Mouse (Mus musculus) hindbrain, embryonic 14.5 days (tissue): ENCODE measurements around the gene Hes1. TPM values are rescaled to one million over a fixed set of nuclear protein-coding genes. Genes with fewer than 3 reads are reported as not detected.
A peak's percentile ranks its signal among the peaks of the same experiment; 100 is the strongest.

Experiments used
- ATAC-seq: fragments of 200-750 bp; cut with Nextera tagmentation; 2 replicates; pipeline ENCODE4 v1.8.0; 2017; ENCODE audit warnings: moderate number of reproducible peaks, mild to moderate bottlenecking, moderate TSS enrichment, moderate library complexity; ENCODE audit not compliant: low FRiP score
- DNase-seq: peaks from one replicate; pipeline ENCODE4 v3.0.0-alpha.2; 2015; ENCODE audit warnings: low spot score
- H3K27ac ChIP-seq: fragments of 300-500 bp; sonication (generic); 2 replicates; pipeline ENCODE4 v1.5.1; 2014; ENCODE audit warnings: mild to moderate bottlenecking, moderate library complexity
- H3K27me3 ChIP-seq: fragments of 300-500 bp; sonication (generic); 2 replicates; pipeline ENCODE4 v1.6.1; 2014; ENCODE audit warnings: mild to moderate bottlenecking, low read length, mixed read lengths; ENCODE audit not compliant: control insufficient read depth, insufficient read depth
- H3K36me3 ChIP-seq: fragments of 300-500 bp; sonication (generic); replicated peaks from 2 replicates; pipeline ENCODE4 v1.6.1; 2014; ENCODE audit not compliant: control insufficient read depth, insufficient read depth
- H3K4me1 ChIP-seq: fragments of 300-500 bp; sonication (generic); replicated peaks from 2 replicates; pipeline ENCODE4 v1.6.1; 2014; ENCODE audit warnings: antibody characterized with exemption, low read length, mixed read lengths; ENCODE audit not compliant: control insufficient read depth, insufficient read depth
- H3K4me2 ChIP-seq: fragments of 300-500 bp; sonication (generic); replicated peaks from 2 replicates; pipeline ENCODE4 v1.6.1; 2014; ENCODE audit warnings: mild to moderate bottlenecking, moderate library complexity
- H3K4me3 ChIP-seq: fragments of 300-500 bp; sonication (generic); replicated peaks from 2 replicates; pipeline ENCODE4 v1.5.1; 2014; ENCODE audit warnings: mild to moderate bottlenecking, low read length
- H3K9ac ChIP-seq: fragments of 300-500 bp; sonication (generic); 2 replicates; pipeline ENCODE4 v1.6.1; 2014
- H3K9me3 ChIP-seq: fragments of 300-500 bp; sonication (generic); 2 replicates; pipeline ENCODE4 v1.6.1; 2016; ENCODE audit warnings: low read length; ENCODE audit not compliant: control insufficient read depth
- WGBS: fragments of 180-500 bp; shearing (Covaris S2); extraction: QIAGEN DNeasy Blood & Tissue Kit; methylation state at CpG from one replicate; pipeline ENCODE4 v1.1.7; 2014; 5-methylcytosine and 5-hydroxymethylcytosine counted together
- polyA plus RNA-seq: library from polyadenylated mRNA; unstranded; fragments of >200 nt; fragmentation: Nextera tagmentation; extraction: Ambion mirVana; gene quantifications from 2 replicates; pipeline ENCODE4 v1.2.1, GENCODE M21; 2014

Gene Hes1
- polyA plus RNA-seq, 1 experiment from 2014 or later: 18.0 TPM

GRCm38 (mm10) chr16:30056906-30057305 lies 7.3 kb upstream of the Hes1 start:
- Histone ChIP-seq H3K4me3 (no peak overlapping the region), H3K27me3 (peaks cover 58% of the 10 kb centered on the region), H3K9me3 (no peaks in the 10 kb centered on the region), H3K27ac (no peak overlapping the region), H3K4me1 (peaks cover 8% of the 10 kb centered on the region; the same call in 1 of the 2 replicates), H3K36me3 (no peaks in the 10 kb centered on the region), H3K4me2 (no peak overlapping the region), H3K9ac (no peak overlapping the region)
- ATAC-seq (peak; percentile 54; the same call in 1 of the 2 replicates), DNase-seq (peak; percentile 46)
- 68% methylated on average over 2 of the region's 2 CpGs for WGBS

DNA sequence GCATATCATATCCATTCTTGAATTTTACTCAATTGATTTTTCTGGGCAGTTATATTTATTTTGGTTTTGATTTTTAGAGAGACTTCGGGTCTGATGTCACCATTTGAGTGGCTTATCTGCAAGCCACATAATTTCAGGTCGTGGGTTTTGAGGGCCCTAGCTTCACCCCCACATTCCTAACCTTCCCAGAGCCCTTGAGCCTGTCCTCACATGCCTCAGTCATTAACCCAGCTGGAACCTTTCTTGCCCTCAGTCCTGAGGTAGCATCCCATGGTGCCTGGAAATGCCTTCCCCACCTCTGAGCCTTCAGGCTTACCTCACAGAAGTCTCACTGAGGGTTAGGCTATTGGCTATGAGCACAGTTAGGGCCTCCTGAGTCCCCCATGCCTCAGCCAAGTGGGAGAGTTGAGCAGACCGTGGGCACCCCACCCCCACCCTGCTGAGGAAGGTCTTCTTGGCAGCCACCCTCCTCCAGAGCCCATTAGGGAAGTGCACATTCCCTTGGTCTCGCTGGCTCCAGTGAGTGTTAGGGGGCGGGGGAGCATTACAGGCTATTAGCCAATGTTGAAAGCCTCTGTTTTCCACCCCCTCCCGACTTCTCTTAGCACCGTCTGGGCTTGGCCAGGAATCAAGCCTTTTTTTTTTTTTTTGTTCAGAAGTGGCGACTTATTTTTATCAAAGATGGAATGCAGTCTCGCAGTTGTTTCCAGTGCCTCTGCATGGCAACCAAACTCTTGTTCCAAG lies 5.0 kb upstream of the Hes1 start:
- peak; percentile 41 for ATAC-seq
- H3K27me3 ChIP-seq: peaks cover 63% of the 10 kb centered on the region

DNA sequence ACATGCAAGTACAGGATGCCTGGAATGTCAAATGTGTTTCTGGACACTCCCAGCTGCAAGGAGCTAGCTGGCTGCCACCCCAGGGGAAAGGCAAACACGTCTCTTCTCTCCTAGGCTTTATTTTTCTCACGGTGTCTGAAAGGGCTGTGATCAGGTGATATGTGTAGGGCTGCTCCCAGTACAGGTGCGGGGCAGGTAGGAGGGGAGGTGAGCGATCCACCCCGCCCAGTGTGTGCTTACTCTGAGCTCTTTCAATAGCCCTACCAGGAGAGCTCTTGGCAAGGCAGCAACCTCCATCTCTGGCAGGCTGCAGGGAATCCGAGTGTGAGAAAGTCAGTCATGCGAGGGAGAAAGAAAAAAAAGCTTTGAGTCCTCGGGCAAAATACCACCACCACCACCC lies 3.8 kb upstream of the Hes1 start:
- Histone ChIP-seq H3K9me3 (no peaks in the 10 kb centered on the region), H3K9ac (no peak overlapping the region), H3K36me3 (no peaks in the 10 kb centered on the region), H3K4me3 (no peak overlapping the region), H3K4me1 (peaks cover 19% of the 10 kb centered on the region), H3K27me3 (peaks cover 66% of the 10 kb centered on the region), H3K27ac (no peak overlapping the region), H3K4me2 (no peak overlapping the region)
- WGBS: 7% methylated on average over 8 of the region's 8 CpGs
- ATAC-seq: no peak
- DNase-seq: no peak

More for the DNA sequence above, 5.0 kb upstream of the Hes1 start:
- Histone ChIP-seq H3K27ac (no peak overlapping the region), H3K4me3 (no peak overlapping the region), H3K4me1 (peaks cover 13% of the 10 kb centered on the region), H3K9ac (no peak overlapping the region), H3K4me2 (no peak overlapping the region), H3K9me3 (no peaks in the 10 kb centered on the region), H3K36me3 (no peaks in the 10 kb centered on the region)
- peak; percentile 69 for DNase-seq
- 21% methylated on average over 9 of the region's 9 CpGs for WGBS

DNA sequence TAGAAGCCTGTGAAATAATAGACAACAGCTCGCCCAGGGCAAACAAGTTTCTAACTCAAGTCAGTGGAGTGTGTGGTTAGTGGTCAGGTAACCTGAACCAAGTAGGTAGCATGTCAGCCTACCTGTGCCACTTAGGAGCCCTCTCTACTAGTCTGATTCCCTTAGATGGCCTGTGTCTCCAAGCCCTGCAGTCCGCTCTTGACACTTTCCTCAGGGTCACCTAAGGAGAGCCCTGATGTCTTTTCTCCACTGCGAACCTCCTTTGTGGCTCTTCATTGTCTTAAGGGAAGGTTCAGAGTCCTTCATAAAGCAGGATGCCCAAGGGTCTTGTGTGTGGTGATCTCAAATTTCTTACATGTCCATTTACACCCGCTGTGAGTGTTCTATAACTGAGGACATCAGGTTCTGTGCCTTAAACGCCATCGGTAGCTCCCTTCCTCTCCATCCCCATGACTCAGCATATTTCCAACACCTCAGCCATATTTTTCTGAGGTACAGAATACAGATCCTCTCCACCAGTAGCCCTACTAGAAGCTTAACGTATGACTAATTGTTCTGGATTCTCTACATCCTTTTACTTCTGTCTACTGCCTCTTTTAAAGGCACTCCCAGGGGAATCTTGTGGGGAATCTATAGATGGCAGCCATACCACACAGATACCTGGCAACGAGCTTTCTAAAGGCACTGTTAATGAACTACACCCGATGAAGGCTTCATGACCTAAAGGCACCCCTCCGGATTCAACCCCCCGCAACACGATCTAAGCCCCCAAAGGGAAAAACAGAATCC lies 1.7 kb upstream of the Hes1 start:
- Histone ChIP-seq H3K27me3 (peaks cover 77% of the 10 kb centered on the region), H3K27ac (no peak overlapping the region), H3K36me3 (no peaks in the 10 kb centered on the region), H3K9me3 (no peaks in the 10 kb centered on the region), H3K4me1 (peaks cover 25% of the 10 kb centered on the region), H3K9ac (peak overlapping the region; percentile 76; the same call in 1 of the 2 replicates), H3K4me2 (peak overlapping the region; percentile 97), H3K4me3 (peak overlapping the region; percentile 65)
- WGBS: 21% methylated on average over 12 of the region's 12 CpGs
- DNase-seq (peak; percentile 43), ATAC-seq (no peak)

GRCm38 (mm10) chr16:30063121-30063881 lies 883 bp upstream of the Hes1 start:
- Histone ChIP-seq H3K4me1 (peaks cover 30% of the 10 kb centered on the region), H3K36me3 (no peaks in the 10 kb centered on the region), H3K9me3 (no peaks in the 10 kb centered on the region), H3K4me3 (peak overlapping the region; percentile 65), H3K27me3 (peaks cover 79% of the 10 kb centered on the region), H3K9ac (peak overlapping the region; percentile 76), H3K27ac (peak overlapping the region; percentile 82), H3K4me2 (peak overlapping the region; percentile 97)
- peak; percentile 56 for DNase-seq
- peak; percentile 38 for ATAC-seq
- WGBS: under 1% methylated on average over 40 of the region's 82 CpGs

GRCm38 (mm10) chr16:30064613-30065012 lies 429 bp downstream of the Hes1 start:
- DNase-seq (no peak), ATAC-seq (no peak)
- Histone ChIP-seq H3K27ac (peak overlapping the region; percentile 82), H3K9me3 (no peaks in the 10 kb centered on the region), H3K4me3 (peak overlapping the region; percentile 65), H3K36me3 (no peaks in the 10 kb centered on the region), H3K4me1 (peaks cover 27% of the 10 kb centered on the region), H3K9ac (peak overlapping the region; percentile 76), H3K27me3 (peaks cover 76% of the 10 kb centered on the region), H3K4me2 (peak overlapping the region; percentile 97)
- under 1% methylated on average over 8 of the region's 8 CpGs for WGBS

DNA sequence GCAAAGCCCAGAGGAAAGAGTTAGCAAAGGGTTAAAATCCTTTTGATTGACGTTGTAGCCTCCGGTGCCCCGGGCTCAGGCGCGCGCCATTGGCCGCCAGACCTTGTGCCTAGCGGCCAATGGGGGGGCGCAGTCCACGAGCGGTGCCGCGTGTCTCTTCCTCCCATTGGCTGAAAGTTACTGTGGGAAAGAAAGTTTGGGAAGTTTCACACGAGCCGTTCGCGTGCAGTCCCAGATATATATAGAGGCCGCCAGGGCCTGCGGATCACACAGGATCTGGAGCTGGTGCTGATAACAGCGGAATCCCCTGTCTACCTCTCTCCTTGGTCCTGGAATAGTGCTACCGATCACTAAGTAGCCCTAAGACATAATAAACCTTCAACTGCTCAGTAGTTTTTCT lies 893 bp downstream of the Hes1 start:
- Histone ChIP-seq H3K4me2 (peak overlapping the region; percentile 97), H3K4me3 (peak overlapping the region; percentile 65), H3K36me3 (no peaks in the 10 kb centered on the region), H3K9ac (peak overlapping the region; percentile 65; the same call in 1 of the 2 replicates), H3K27me3 (peaks cover 74% of the 10 kb centered on the region), H3K4me1 (peaks cover 32% of the 10 kb centered on the region), H3K9me3 (no peaks in the 10 kb centered on the region), H3K27ac (peak overlapping the region; percentile 76; the same call in 1 of the 2 replicates)
- DNase-seq (peak; percentile 87), ATAC-seq (peak; percentile 72)
- WGBS: under 1% methylated on average over 21 of the region's 21 CpGs

DNA sequence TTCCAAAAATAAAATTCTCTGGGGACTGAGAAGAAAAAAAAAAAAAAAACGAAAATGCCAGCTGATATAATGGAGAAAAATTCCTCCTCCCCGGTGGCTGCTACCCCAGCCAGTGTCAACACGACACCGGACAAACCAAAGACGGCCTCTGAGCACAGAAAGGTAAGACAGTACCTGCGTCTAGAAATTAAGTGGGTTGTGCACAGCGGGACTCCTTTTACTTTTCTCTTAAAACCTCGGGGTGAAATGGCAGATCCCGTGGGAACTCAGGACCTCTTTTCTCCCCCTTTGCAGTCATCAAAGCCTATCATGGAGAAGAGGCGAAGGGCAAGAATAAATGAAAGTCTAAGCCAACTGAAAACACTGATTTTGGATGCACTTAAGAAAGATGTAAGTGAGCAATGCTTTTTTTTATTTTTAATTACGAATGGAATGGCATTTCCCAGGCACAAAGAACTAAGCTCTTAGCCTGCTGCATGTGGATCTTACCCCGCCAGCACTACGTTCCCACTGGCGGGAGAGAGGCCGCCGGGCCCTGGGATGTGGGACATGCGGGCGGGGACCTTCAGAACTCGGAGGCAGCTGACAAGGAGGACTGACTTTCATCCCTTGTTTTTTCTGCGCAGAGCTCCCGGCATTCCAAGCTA lies 1.5 kb downstream of the Hes1 start:
- no peak for ATAC-seq
- Histone ChIP-seq H3K36me3 (no peaks in the 10 kb centered on the region), H3K27me3 (peaks cover 69% of the 10 kb centered on the region), H3K4me1 (peaks cover 34% of the 10 kb centered on the region), H3K4me3 (peak overlapping the region; percentile 65), H3K27ac (peak overlapping the region; percentile 76), H3K9me3 (no peaks in the 10 kb centered on the region), H3K4me2 (peak overlapping the region; percentile 97), H3K9ac (peak overlapping the region; percentile 65)
- no peak for DNase-seq
- WGBS: under 1% methylated on average over 21 of the region's 21 CpGs
